Mouse (Mus musculus) ES-Bruce4 (cell line): ENCODE measurements at regions not wholly inside any gene's neighbourhood (a gene's known extent, or its start where the extent isn't known, plus 50 kb on each side); places are given as distances from the start of the nearest gene placed in this dataset.

ENCODE experiments used
- CTCF ChIP-seq: IDR thresholded peaks from one replicate; pipeline ENCODE4 v1.8.1; 2011; ENCODE audit warnings: low read depth, low read length
- EP300 ChIP-seq: IDR thresholded peaks from 2 replicates; pipeline ENCODE4 v1.6.1; 2011; ENCODE audit warnings: low read depth, low read length; ENCODE audit not compliant: insufficient read depth

GRCm38 (mm10) chr3:154440899-154441298 lies 110.4 kb upstream of the Lhx8 start:
- no peak for TF ChIP-seq CTCF
- TF ChIP-seq EP300 = no peak
